Mouse (Mus musculus) C2C12 (cell line): ENCODE data around the gene Fam19a3. TPM values are rescaled to one million over a fixed set of nuclear protein-coding genes. Genes with fewer than 3 reads are reported as not detected.

Experiments used
- H3K27me3 ChIP-seq: one replicate; pipeline ENCODE4 v1.6.1; 2011; ENCODE audit not compliant: control insufficient read depth, insufficient read depth, insufficient read length
- H3K36me3 ChIP-seq: one replicate; pipeline ENCODE4 v1.6.1; 2011; ENCODE audit not compliant: control insufficient read depth, insufficient read depth
- H3K4me3 ChIP-seq: one replicate; pipeline ENCODE4 v1.5.1; 2011; ENCODE audit warnings: mild to moderate bottlenecking, control low read depth; ENCODE audit not compliant: poor library complexity, insufficient read depth, severe bottlenecking
- H3K79me2 ChIP-seq: one replicate; pipeline ENCODE4 v1.6.1; 2011; ENCODE audit not compliant: control insufficient read depth, insufficient read depth
- H3K79me3 ChIP-seq: one replicate; pipeline ENCODE4 v1.6.1; 2011; ENCODE audit warnings: low read depth, control low read depth
- H3ac ChIP-seq: one replicate; pipeline ENCODE3; 2011; ENCODE audit warnings: low read depth; ENCODE audit not compliant: control insufficient read depth, insufficient read length
- CEBPB ChIP-seq: IDR thresholded peaks from one replicate; pipeline ENCODE4 v1.6.1; 2011; ENCODE audit warnings: low read depth, mild to moderate bottlenecking, control low read depth, moderate library complexity
- CTCF ChIP-seq: IDR thresholded peaks from one replicate; pipeline ENCODE4 v1.5.1; 2011; ENCODE audit not compliant: control insufficient read depth, insufficient read depth, insufficient read length
- FOSL1 ChIP-seq: IDR thresholded peaks from one replicate; pipeline ENCODE4 v1.8.0; 2011; ENCODE audit warnings: mild to moderate bottlenecking, low read length; ENCODE audit not compliant: poor library complexity, insufficient read depth, severe bottlenecking
- MAX ChIP-seq: IDR thresholded peaks from one replicate; pipeline ENCODE4 v1.6.1; 2011; ENCODE audit warnings: mild to moderate bottlenecking, control low read depth
- MYOD1 ChIP-seq: IDR thresholded peaks from one replicate; pipeline ENCODE4 v1.6.1; 2011; ENCODE audit warnings: low read depth; ENCODE audit not compliant: control insufficient read depth, insufficient read length
- MYOG ChIP-seq: IDR thresholded peaks from one replicate; pipeline ENCODE4 v1.6.1; 2011; ENCODE audit not compliant: control insufficient read depth, insufficient read length; ENCODE audit errors: extremely low read depth
- USF1 ChIP-seq: IDR thresholded peaks from one replicate; pipeline ENCODE4 v1.6.1; 2011; ENCODE audit warnings: low read depth, mild to moderate bottlenecking, control low read depth, moderate library complexity
- polyA plus RNA-seq: library from polyadenylated mRNA; unstranded; fragments of >200 nt; fragmentation: generic; extraction: Trizol; gene quantifications from one replicate; pipeline ENCODE4 v1.2.1, GENCODE M21; 2012; ENCODE audit warnings: missing spikeins

The Fam19a3 gene
- polyA plus RNA-seq, 1 experiment = not detected

DNA sequence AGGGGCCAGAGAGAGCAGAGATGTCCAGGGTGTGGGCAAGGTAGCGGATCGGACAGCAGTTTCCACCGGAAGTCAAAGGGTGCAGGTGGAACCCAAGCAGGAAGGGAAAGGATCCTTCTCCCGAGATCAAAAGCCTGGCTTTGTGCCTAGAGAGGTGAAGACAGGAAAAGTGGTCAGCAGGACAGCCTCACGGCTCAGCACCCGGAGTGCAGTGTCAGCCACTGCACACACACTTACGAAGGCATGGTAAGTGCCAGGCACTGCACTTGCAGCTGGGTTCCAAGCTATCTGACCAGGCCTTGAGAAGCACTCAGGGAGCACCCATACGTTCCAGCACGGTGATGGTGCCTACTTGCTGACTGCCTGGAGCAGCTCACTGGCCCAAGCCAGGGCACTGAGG lies 23.9 kb upstream of the Fam19a3 start:
- H3K36me3 ChIP-seq = peaks cover 7% of the 10 kb centered on the region
- no peaks in the 10 kb centered on the region for H3K79me3 ChIP-seq
- TF ChIP-seq FOSL1 (no peak), USF1 (no peak), MAX (no peak), CTCF (no peak), MYOD1 (no peak), MYOG (no peak), CEBPB (no peak)
- no peak overlapping the region for H3ac ChIP-seq
- no peak overlapping the region for H3K4me3 ChIP-seq
- no peaks in the 10 kb centered on the region for H3K27me3 ChIP-seq
- H3K79me2 ChIP-seq = no peaks in the 10 kb centered on the region

DNA sequence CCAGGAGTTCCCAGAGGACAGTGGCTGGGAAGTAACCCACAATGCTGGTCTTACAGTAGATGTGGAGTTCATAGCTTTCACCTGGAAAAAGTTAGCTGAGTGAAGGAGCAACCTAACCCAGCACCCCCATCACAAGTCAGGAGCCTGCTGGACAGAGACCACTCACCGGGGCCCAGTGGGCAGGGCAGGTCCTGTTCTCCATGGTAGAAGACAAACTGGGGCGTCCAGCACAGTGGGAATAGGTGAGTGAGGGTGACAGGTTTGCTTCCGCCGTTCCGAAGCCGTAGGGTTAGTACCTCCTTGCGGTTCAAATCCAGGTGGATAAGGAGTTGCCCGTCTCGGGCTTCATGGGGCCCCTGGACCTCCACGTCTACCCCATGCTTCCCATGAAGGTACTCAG lies 22.7 kb upstream of the Fam19a3 start:
- Histone ChIP-seq H3ac (no peak overlapping the region), H3K36me3 (peaks cover 14% of the 10 kb centered on the region), H3K79me2 (no peaks in the 10 kb centered on the region)

DNA sequence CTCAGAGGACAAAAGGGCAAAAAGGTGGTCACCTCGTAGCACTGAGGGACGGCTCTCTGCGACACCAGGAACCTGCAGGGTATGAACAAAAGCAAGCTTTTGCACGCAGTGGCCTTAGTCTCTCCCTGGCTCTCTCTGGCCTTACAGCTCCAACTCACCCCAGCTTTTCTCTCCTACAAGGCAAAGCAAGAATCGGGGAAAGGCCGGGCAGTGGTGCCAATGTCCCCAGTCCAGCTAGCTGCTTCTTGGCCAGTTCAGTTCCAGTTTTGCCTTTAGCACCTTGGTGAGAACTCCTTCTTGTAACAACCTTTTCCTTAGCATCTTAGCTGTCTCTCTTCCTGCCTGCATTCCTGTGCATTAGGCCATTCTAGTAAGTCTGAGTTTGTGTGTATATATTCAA lies 19.8 kb upstream of the Fam19a3 start:
- Histone ChIP-seq H3K27me3 (no peaks in the 10 kb centered on the region), H3K79me2 (no peaks in the 10 kb centered on the region), H3ac (no peak overlapping the region), H3K4me3 (no peak overlapping the region), H3K36me3 (peaks cover 21% of the 10 kb centered on the region), H3K79me3 (no peaks in the 10 kb centered on the region)
- TF ChIP-seq MYOG (no peak), MAX (no peak)

More for the DNA sequence above, 22.7 kb upstream of the Fam19a3 start:
- H3K4me3 ChIP-seq = no peak overlapping the region
- no peaks in the 10 kb centered on the region for H3K79me3 ChIP-seq
- TF ChIP-seq MYOG = no peak
- no peak for TF ChIP-seq USF1
- TF ChIP-seq MYOD1 = no peak
- no peak for TF ChIP-seq CTCF
- no peak for TF ChIP-seq MAX
- no peak for TF ChIP-seq FOSL1
- no peak for TF ChIP-seq CEBPB
- H3K27me3 ChIP-seq = no peaks in the 10 kb centered on the region

DNA sequence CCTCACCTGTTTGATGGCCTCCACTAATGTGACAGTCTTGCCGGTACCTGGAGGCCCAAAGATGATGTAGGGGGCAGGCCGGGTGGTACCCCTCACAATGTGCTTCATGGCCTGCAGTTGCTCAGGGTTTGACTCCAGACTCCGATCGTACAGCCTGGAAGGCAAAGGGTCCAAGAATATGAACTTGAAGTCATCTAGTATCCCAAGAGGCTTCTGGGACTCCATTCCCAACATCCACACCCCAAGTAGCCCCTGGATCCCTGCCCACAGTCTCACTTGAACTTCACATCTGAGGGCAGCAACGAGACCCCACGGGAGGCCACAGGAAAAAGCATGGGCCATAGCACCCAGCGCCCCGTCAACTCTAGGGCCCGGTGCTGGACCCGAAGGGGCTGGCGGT lies 19.0 kb upstream of the Fam19a3 start:
- TF ChIP-seq FOSL1 (no peak), CTCF (no peak), MYOG (no peak), USF1 (no peak), MYOD1 (no peak), CEBPB (no peak), MAX (no peak)
- Histone ChIP-seq H3K79me2 (no peaks in the 10 kb centered on the region), H3K79me3 (no peaks in the 10 kb centered on the region), H3K27me3 (no peaks in the 10 kb centered on the region), H3ac (no peak overlapping the region), H3K4me3 (no peak overlapping the region), H3K36me3 (peaks cover 29% of the 10 kb centered on the region)

DNA sequence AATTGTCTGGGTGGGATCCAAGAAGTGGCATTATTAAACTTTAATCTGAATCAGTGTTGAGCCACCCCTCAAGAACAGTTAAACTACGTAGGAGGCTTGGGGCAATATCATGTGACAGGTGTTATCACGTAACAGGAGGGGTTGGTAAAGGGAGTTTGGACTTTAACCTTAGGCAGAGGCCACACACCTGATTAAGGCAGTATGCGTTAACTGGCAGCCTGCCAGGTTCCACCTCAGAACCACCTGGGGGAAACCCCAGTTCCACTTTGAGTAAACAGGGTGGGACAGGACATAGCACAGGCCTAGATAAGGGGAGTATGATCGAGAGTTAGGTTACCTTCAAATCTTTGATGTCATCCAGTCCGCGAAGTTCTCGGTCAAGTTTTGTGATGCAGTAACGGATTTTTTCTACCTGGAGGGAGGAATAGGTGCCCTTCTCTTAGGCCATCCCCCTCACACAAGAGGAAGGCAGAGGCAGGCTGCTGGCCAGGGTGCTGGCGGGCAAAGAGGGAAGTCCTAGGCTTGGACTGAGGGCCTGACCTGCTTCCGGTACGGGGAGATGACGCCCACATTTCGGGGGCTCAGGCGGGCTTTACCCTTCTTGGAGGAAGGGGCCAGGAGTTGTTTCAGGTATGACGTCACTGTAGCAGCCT lies 14.9 kb upstream of the Fam19a3 start:
- peaks cover 15% of the 10 kb centered on the region for H3K79me3 ChIP-seq
- peaks cover 22% of the 10 kb centered on the region for H3K79me2 ChIP-seq
- no peaks in the 10 kb centered on the region for H3K27me3 ChIP-seq
- no peak overlapping the region for H3ac ChIP-seq
- no peak overlapping the region for H3K4me3 ChIP-seq
- H3K36me3 ChIP-seq = peaks cover 56% of the 10 kb centered on the region
- TF ChIP-seq CTCF (no peak), MAX (no peak), MYOG (no peak), FOSL1 (no peak), CEBPB (no peak), USF1 (no peak)

DNA sequence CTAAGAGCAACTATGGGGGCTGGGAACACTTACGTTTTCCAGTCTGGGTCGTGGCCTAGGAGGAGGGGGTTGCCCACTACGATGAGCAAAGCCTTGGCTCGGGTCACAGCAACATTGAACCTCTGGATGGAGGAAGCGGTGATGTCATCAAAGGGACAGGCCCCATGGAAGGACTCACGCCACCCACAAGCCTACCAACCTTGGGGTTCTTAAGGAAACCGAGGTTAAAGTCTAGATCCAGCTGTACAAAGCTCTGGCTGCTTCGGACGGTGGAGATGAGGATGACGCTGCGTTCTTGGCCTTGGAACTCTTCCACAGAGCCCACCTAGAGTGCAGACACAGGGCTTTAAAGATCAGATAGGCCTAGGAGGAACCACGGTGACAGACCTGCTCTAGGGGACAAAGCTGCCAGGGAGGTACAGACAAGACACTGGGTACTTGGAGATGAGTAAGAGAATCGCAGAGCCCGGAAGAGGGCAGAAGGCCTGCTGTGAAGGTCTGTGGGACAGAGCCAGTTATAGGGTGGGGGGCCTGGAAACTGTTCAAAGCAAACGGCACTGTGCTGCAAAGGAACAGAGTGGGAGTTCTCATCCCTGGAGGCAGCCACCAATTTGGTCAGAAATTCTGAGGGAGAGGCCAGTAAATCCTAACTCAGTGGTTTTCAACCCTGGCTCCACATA lies 14.2 kb upstream of the Fam19a3 start:
- TF ChIP-seq CTCF = no peak
- no peak for TF ChIP-seq MYOD1
- no peak for TF ChIP-seq MYOG
- no peak for TF ChIP-seq CEBPB
- TF ChIP-seq MAX = no peak
- TF ChIP-seq USF1 = no peak
- no peak for TF ChIP-seq FOSL1
- H3K27me3 ChIP-seq = no peaks in the 10 kb centered on the region
- peaks cover 22% of the 10 kb centered on the region for H3K79me3 ChIP-seq
- no peak overlapping the region for H3ac ChIP-seq
- H3K4me3 ChIP-seq = no peak overlapping the region
- H3K79me2 ChIP-seq = peaks cover 29% of the 10 kb centered on the region
- peaks cover 61% of the 10 kb centered on the region for H3K36me3 ChIP-seq
